Mouse (Mus musculus): ENCODE measurements at regions not wholly inside any gene's neighbourhood (a gene's known extent, or its start where the extent isn't known, plus 50 kb on each side); places are given as distances from the start of the nearest gene placed in this dataset.

DNA sequence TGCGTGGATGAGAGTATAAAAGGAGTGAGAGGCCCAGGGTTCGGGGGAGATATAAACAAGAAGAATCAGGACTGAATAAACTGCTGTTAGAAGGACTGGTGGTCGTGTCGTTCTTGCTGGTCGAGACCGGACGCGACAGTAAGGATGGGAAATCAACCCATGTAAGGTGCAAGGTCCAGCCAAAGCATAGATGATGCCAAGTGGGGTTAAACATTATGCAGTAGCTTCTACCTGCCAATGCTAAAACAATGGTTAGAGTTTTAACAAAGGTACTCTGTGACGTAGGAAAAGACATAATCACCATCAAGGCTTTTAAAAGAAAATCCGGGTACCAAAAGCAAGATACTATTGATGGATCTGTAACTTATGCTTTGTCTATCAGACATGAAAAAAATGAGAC is 58.4 kb upstream of the Tmc1 start:
- no peak for DNase-seq

DNA sequence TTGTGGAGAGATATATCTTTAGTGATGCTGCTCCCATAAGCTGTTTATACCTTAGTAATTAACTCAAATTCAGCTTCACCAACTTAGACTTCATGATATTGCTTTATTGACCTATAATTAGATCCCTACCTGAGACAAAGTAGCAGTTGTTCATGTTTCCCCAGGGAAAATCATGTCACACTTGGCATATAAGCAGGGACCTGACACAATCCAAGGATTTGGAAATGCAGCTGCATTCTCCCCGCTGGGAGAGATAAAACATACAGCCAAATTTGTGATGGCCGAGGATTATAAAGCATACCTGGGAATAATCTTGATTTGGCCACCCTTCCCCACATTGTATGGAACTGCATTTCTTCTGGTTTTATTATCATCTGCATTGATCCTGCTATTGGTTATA is 55.6 kb upstream of the Tmc1 start:
- DNase-seq = no peak

DNA sequence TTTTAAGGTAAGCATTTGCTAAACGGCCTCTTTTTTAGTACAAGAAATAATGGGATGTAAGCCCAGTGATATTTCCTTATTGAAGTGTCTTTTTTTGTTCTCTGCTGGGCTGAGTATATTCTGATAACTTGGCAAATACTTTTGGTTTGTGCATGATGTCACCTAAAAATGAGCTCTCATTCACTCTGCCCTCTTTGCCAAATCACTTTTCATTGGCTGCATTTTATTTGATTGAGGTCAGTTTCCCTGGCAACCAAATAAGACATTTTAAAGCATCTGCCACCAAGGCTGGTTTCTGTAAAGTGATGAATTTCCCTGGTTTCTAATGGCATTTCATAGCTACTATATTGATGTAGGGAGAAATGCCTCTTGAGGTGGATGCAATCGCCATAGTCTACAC is 50.4 kb upstream of the Tmc1 start:
- DNase-seq = no peak
